Mouse (Mus musculus) kidney, adult 9 months (tissue): ENCODE measurements around the gene Tac1.
"Not testable (repeated sequence)": the region's sequence is repeated elsewhere in the genome, so short reads cannot be mapped to it uniquely, and the experiment has no call there.

Experiments used
- DNase-seq: peaks from one replicate; pipeline ENCODE4 v3.0.0; 2022

The Tac1 gene

DNA sequence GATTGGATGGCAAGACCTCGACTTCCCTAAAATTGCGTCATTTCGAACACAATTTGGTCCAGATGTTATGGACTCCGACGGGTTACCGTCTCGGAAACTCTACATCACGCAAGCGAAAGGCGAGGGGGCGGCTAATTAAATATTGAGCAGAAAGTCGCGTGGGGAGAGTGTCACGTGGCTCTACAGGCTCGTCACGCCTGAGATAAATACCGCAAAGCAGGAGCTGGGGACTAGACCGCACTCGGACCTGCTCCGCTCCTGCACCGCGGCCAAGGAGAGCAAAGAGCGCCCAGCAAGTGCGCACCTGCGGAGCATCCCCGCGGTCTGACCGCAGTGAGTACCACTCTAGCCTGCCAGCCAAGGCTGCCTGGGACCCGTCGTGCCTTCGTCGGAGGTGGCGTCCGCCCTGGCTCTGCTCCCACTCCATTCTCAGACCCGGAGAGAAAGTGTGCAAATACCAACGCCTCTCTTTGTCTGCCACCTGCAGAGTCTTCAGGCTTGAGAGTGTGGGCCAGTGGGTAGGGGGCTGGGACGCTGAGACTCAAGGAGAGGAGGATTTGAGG is at the start of gene Tac1:
TSS of gene Tac1 (plus strand) at position 51 of the 563 bp plus-strand sequence.
- DNase-seq = no peak

DNA sequence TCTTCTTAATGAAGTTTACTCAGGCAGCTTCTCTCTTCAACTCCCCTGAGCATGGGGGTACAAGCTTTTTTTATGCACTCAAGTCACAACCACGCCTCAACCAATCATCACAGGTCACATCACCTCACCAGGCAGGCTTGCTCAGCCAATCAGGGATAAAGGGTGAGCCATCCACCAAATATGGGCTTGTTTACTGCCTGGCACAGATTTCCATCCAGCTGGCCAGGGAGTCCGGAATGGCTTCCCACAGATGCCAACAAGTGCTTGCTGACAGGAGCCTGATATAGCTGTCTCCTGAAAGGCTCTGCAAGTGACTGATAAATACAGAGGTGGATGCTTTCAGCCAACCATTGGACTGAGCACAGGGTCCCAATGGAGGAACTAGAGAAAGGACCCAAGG is 11.2 kb upstream of the Tac1 start:
- not testable (repeated sequence) for DNase-seq

DNA sequence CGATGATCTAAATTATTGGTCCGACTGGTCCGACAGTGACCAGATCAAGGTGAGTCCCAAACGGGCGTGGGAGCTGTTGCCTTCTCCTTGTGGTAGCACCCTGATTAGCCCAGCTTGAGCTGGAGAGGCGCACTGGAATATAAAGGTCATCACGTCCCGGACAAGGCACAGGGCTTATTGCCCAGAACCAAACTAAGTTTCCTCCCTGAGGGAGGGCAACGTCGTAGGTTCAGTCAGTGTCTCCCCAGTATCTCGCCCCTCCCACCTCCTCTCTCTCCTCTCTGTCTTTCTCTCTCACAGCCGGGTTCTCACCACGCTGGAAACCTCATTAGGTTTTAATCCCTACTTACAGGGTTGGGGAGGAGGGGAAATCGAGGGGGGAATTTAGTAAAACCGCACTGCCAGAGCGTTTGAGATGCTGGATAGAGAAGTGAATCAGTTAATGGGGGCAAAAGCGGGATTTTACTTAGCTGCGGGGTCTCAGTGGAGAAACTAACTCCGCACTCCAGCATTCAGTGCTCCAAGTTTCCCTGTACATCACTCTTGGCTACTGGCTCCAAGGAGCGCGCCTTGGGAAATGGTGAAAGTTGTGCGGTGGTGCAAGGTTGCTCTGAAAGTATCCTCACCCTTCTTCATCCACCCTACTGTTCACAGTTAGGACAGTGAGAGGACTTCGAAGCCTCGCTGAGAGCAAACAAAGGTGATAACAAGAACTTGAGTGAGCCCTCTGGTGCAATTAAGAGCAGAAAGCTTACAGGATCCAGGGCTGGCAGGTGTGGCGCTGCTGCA is 1.2 kb downstream of the Tac1 start:
- no peak for DNase-seq

DNA sequence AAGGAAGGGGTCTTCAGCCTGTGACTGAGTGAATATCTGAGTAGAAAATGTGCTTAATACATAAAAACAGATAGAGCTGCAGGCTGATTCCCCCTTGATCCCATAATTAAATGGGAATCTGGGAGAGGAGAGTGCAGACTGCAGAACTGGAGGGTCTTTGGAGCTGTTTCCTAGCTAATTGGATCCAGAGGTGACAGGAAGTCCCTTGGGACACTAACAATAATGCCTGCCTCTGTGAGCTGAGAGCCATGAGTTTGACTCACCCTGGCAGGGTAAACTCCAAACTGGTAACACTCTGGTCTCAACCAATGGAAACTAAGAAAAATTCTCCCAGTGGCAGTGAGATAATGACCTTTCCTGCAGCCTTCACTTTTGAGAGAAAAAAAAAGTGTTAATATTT is 3.5 kb downstream of the Tac1 start:
- DNase-seq = no peak

DNA sequence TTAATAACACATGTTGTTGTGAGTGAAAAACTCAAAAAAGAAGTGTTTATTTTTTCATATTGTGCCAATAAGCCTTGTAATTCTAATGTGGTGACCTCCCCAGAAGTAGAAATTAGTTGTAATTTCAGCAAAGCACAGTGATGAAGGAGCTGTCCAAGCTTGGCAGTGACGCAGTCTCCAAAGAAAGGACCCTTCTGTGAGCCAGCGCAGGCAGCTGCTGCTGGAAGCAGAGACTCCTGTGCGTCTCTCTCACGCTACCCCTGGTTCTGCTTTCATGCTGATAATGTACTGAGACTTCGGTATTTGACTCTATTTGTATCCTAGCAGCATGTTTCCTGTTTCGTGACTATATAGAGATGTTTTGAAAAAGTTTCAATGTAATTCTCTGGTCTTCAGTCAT is 7.8 kb downstream of the Tac1 start:
- no peak for DNase-seq

DNA sequence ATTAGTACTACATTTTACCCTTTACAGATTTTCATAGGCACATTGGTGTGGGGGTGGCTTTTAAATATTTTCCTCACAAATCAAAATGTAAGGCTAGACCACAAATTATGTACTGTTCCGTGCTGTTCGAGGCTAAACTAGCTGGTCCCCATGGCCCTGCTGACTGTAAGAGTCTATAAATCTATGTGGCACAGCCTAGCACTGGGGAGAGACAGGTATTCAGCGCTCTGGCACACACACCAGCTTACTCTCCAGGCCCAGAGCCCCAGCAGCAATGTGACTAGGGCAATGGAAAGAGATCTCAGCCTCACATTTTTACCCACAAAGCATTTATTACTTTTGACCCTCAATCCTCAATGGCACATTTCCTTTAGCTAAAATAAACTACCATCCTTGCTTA is 9.9 kb downstream of the Tac1 start:
- no peak for DNase-seq

DNA sequence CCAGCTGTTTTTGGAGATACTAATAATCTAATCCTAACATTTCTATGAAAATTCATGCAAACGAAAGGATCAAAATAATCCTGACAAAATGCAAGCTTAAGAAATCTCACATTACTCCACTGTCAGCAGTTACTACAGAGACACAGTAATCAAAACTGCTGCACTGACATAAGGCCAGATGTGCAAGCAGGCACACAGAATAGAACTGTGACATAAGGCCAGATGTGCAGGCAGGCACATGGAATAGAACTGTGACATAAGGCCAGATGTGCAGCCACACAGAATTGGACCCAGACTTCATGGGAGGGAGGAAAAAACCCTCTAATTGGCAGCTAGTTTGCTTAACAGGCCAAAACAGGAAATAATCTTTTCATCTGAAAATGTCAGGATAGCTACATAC is 16.5 kb downstream of the Tac1 start:
- no peak for DNase-seq

DNA sequence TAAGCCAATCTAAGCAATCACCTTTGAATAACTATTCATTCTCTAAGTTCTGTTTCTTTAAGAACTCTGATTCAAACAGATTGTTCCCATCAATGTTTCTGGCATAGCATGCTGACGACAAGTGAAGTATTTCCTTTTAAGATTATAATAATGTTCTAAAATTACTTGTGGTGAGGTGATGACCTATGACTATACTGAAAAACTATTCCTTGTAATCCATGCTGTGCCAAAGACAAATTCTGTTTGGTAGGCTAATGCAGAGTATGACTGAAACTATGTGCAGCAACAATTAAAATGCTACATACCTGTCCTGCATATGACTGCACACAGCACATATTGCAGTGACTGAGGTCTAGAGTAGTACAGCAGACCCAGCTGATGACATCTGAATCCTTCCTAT is 23.4 kb downstream of the Tac1 start:
- no peak for DNase-seq

DNA sequence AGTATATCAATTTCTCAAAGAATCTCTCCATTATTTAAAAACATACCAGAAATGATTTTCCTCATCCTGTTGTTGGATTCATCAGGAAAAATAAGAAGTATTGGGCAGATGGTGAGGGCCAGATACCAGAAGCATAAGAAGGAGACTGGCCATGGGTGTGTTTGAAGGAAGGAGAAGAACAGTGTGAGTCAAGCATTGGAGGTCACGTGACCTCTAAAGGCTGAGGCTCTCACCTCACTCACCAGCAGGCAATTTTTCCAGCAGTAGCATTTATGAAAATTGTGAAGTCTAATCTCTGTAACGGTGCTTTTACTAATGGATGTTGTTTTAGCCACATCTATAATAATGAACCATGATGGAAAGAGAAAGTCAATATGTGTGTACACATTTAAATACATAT is 39.8 kb downstream of the Tac1 start:
- no peak for DNase-seq

DNA sequence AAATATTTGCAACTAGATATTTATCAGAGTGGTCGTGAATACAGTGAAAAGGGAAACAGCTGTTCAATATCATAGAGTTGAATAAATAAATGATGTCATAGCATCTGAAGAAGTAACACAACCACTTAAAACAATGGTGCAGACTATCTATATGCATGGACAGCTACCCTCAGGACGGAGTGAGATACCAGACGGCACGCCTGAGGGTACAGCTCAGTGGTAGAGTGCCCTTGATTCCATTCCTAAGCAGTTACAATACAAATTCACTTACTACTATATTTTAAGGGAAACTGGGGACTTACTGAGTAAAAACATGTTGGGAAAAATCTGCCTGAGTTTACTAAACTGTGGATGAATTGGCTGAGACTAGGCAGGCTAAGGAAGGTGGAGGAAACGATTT is 43.7 kb downstream of the Tac1 start:
- no peak for DNase-seq

DNA sequence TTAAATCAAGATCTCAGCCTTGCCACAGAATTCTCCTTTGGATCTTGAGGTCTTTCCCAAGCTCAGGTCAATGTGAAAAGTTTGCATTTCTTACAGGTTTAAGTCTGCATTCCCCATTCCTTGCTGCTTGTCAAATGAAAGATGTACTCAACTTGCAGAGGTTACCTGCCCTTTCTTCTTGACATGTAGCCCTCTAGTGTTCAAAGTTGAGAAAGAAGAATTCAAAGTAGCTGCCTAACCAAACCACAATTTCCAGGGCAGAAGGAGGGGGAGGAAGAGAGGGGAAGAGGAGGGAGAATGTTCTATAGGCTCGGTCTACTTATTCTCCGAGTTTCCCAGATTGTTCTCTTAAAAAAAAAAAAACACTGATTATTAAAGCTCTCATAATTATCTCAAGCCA is 45.5 kb downstream of the Tac1 start:
- DNase-seq = peak; percentile 5

DNA sequence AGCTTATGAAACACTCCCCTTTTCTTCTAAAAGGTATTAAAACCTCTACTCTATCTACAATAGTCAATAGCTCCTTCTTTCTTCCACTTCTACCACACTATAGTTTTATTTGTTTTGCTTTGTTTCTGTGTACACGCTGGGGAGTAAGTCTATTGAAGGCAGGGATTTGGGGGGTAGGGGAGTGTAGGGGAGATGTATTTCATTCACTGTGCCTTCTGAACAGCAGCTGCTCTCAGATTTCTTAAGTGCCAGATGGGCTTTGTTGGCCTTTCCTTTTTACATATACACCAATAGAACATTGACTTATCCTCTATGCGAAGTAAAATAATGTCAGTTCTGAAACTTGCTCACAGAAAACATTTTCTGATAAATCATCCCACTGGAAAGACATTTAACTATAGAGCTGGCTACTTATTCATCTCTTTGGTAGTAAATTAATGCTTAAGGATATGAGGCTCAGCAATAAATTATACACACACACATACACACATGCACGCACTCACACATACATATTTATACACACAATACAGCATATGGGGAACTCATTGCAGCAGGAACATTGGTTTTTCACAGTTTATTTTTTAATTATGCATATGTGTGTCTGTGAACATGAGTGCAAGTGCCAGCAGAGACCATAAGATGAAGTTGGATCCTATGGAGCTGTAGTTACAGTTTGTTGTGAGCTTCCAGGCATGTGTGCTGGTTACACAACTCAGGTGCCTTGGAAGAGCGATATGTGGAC is 46.8 kb downstream of the Tac1 start:
- no peak for DNase-seq

DNA sequence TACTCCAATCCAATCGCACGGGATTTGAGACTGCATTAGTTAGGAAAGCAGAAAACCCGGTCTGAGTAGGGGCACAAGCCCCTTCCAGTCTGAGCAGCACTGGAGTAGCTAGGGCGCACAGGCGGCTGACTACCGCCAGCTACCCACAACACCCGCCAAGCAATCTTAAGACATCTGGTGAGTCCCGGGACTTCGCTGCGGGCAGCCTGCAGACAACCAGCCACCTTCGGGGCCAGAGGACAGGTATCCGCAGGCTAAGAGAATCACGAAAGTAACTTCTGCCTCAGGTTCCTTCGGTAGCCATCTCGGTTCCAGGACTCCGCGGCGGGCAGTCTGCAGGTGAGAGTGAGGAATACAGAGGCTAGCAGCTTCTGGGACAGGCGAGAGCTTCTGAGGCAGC is 59.0 kb downstream of the Tac1 start:
- DNase-seq = not testable (repeated sequence)
